Mouse (Mus musculus) ES-E14 (cell line): ENCODE data around the gene Mex3d.

Experiments
- MAFK ChIP-seq: IDR thresholded peaks from 2 replicates; pipeline ENCODE4 v1.6.1; 2014; ENCODE audit warnings: mild to moderate bottlenecking, low read depth, low read length, inconsistent platforms; ENCODE audit not compliant: insufficient read depth
- ZNF384 ChIP-seq: IDR thresholded peaks from 2 replicates; pipeline ENCODE4 v1.6.1; 2012; ENCODE audit warnings: low read depth, low read length, inconsistent platforms

- TF ChIP-seq ZNF384 (no peak), MAFK (no peak)
These were observed 56.6 kb downstream of the Mex3d start for GRCm38 (mm10) chr10:80330888-80331287.
